Mouse (Mus musculus): ENCODE data around the gene 3110021N24Rik.
"Not testable (repeated sequence)": the region's sequence is repeated elsewhere in the genome, so short reads cannot be mapped to it uniquely, and the experiment has no call there.

The 3110021N24Rik gene

GRCm38 (mm10) chr4:108719349-108719748, at the start of gene 3110021N24Rik:
3110021N24Rik (plus strand) TSS chr4:108719649.
- DNase-seq (ENCODE audit: low spot score), result no peak

- no peak for DNase-seq (ENCODE audit: low spot score)
Observed at GRCm38 (mm10) chr4:108686156-108686555, 33.3 kb upstream of the 3110021N24Rik start.

GRCm38 (mm10) chr4:108687098-108687497, 32.4 kb upstream of the 3110021N24Rik start:
- not testable (repeated sequence) for DNase-seq (ENCODE audit: low spot score)

DNA sequence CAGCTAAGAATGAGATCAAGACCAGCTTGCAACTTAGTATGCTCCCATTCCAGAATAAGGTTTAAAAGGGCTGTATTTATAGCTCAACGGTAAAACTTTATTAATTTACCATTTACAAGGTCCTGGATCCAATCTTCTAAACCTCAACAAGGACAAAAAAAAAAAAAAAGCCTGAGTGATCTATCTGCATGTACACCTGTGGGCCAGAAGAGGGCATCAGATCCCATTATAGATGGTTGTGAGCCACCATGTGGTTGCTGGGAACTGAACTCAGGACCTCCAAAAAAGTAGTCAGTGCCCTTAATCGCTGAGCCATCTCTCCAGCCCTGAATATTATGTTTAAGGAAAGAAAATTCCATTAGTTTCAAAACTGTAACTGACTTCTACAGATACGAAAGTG, 29.0 kb upstream of the 3110021N24Rik start:
- no peak for DNase-seq (ENCODE audit: low spot score)

GRCm38 (mm10) chr4:108691469-108691868, 28.0 kb upstream of the 3110021N24Rik start:
- DNase-seq (ENCODE audit: low spot score), result no peak

DNA sequence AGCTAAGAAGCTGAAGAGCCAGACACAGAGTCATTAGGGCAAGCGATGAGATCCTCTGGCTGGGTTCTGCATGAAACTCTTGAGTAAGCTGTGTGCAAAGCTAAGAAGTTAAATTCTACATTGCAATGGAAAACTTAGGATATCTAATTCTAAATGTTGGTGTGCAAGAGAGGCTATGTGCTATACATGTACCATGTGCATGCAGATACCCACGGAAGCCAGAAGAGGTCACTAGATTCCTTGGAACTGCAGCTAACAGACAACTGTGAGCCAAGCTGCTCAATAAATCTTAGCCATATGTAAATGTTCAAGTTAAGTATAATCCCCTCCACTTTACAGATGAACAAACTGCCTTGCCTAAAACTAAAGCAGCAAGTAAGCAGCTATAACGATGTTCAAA, 22.5 kb upstream of the 3110021N24Rik start:
- DNase-seq (ENCODE audit: low spot score), result no peak

DNA sequence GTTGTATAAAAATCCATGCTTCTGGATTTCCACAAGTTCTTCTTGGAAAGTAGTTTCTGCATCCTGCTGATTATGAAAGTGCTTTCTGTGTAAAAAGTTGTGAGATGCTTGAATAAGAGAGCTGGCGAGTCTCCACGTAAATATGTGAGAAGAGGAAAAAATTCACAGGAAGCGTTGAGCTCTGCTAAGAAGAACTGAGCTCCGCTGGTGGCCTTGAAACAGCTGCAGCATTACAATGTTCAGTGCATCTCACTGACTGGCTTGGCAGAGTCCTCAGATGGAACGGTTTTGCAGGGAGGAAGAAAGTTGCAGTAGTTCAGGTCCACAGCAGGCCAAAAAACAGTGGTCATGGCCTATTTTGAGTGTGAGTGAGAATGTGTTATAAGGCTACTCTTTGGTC, 11.2 kb upstream of the 3110021N24Rik start:
- DNase-seq (ENCODE audit: low spot score), result no peak

DNA sequence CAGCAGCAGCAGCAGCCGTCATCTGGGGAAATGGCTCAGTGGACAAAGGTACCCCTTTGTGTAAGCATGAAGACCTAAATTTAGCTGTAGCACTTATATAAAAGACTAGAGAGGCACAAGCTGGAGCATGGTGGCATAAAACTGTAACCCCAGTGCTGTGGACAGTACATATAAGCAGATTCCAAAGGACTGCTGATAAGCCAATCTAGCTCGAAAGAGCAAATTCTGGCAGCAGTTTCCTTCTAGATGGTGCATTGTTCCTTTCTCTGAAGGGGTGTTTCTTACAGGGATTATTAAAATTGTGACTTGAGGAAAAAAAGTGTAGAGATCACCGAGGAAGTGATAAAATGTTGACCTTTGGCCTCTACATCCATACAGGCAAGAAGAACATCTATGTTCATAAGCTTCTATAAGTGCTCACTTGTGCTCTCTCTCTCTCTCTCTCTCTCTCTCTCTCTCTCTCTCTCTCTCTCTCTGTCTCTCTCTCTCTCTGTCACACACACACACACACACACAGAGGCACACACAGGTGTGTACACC, 1.9 kb downstream of the 3110021N24Rik start:
- no peak for DNase-seq (ENCODE audit: low spot score)

DNA sequence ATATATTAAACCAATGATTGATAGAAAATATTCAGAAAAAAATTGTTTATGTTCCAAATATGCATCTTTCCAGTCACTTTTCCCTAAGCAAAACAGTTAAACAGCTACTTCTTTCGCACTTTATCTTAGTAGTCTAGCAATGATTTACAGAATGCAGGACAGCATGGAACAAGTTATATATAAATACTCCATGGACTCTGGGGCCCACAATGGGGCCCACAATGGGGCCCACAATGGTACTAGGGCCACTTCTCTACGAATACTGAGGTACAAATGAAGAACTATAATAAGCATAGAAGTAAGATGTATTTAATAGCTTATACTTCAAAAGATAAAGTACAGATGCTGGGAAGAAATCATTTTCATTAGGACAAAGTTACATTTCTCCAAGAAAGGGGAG, 4.7 kb downstream of the 3110021N24Rik start:
- DNase-seq (ENCODE audit: low spot score), result no peak

- DNase-seq (ENCODE audit: low spot score), result no peak
Observed at GRCm38 (mm10) chr4:108730450-108730849, 11.0 kb downstream of the 3110021N24Rik start.

DNA sequence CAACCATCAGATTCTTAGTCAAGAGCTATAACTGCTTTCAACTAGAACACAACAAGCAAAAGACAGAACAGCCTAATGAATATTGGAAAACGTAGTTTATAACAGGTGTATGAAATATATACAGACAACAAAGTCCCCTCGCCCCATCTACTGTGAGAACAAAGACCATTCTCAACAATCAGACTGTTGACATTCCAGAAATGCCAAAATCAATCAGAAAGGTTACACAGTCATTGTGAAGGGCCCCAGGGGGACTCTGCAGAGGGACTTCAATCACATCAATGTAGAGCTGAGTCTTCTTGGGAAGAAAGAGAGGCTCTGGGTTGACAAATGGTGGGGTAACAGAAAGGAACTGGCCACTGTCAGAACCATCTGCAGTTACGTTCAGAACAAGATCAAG, 12.1 kb downstream of the 3110021N24Rik start:
- no peak for DNase-seq (ENCODE audit: low spot score)

GRCm38 (mm10) chr4:108746160-108746873, 26.9 kb downstream of the 3110021N24Rik start:
- no peak for DNase-seq (ENCODE audit: low spot score)

GRCm38 (mm10) chr4:108759583-108759982, 40.1 kb downstream of the 3110021N24Rik start:
- DNase-seq (ENCODE audit: low spot score), result no peak

- DNase-seq (ENCODE audit: low spot score), result no peak
Observed at GRCm38 (mm10) chr4:108768527-108768926, 49.1 kb downstream of the 3110021N24Rik start.

- no peak for DNase-seq (ENCODE audit: low spot score)
Observed at GRCm38 (mm10) chr4:108779763-108780056, 60.3 kb downstream of the 3110021N24Rik start.

GRCm38 (mm10) chr4:108780057-108780863, 60.8 kb downstream of the 3110021N24Rik start, which contains the start of gene Zfyve9:
Zfyve9 (minus strand) TSS chr4:108780798.
- DNase-seq (ENCODE audit: low spot score), result no peak

- no peak for DNase-seq (ENCODE audit: low spot score)
Observed at GRCm38 (mm10) chr4:108780864-108781205, 61.4 kb downstream of the 3110021N24Rik start.

DNA sequence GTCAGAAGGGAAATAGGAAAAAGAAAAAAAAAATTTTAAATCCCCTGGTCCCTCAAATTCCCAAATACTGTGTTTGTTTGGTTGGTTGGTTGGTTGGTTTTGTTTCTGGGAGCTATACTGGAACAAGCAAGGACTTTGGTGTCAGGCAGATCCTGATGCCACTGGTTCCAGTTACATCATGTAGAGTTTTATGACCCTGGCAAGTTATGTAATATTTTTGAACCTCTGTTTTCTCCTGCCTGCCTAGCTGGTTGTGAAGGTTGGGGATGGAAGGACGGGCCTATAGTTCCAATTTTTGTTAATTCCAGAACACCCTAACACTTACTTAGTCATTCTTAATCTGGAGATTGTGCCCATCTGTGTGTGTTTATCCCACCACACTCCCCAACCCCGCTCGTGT, 62.1 kb downstream of the 3110021N24Rik start:
- DNase-seq (ENCODE audit: low spot score), result no peak

DNA sequence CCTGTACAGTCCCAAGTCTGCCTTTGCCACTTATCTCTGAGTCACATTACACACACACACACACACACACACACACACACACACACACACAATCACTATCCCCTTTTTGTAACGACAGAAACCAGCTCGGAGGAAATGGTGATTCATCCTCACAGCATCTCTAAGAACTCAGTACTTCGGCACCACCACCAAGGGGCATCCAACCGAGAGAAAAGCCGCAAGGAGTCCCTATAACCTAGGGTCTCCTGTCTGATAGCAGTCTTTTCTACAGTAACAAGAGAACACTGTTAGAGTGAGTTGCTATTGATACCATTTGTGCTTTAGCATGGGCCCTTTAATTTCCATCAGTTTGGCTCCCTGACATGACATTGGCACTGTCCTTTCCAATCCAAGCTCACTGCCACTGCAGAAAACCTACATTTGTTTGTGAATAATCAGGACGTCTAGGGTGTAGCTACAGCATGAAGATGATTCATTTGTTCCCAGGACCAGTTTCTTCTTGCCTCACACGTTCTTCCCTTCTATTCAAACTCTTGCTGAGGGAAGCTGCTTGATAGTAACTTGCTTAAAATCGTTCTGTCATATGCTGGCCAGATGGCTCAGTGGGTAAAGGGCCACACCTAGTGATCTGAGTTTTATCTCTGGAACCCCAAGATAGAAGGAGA, 63.1 kb downstream of the 3110021N24Rik start:
- DNase-seq (ENCODE audit: low spot score), result no peak

- DNase-seq (ENCODE audit: low spot score), result no peak
Observed at GRCm38 (mm10) chr4:108789258-108789936, 69.9 kb downstream of the 3110021N24Rik start.

DNA sequence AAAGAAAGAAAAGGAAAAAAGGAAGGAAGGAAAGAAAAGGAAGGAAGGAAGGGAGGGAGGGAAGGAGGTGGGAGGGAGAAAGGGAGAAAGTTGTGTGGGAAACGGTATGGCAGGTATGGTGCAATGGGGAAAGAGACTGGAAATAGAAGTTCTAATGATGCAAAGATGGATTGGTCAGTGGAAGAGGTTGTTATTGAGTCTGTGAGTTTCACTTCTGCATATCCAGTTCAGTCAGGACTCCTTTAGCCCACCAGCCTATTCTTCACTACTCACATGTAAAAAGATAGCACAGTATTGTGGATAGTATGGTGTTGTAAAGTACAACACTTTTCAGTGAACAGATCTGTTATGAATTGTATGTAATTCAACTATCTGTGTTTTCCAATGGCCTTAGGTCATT, 71.1 kb downstream of the 3110021N24Rik start:
- no peak for DNase-seq (ENCODE audit: low spot score)

- DNase-seq (ENCODE audit: low spot score), result no peak
Observed at GRCm38 (mm10) chr4:108793941-108794340, 74.5 kb downstream of the 3110021N24Rik start.

Measured in layer of hippocampus, adult 9-10 months (tissue).